Comparison of ENCODE assay signal across 13 mouse cellular contexts in the genomic region with DNA sequence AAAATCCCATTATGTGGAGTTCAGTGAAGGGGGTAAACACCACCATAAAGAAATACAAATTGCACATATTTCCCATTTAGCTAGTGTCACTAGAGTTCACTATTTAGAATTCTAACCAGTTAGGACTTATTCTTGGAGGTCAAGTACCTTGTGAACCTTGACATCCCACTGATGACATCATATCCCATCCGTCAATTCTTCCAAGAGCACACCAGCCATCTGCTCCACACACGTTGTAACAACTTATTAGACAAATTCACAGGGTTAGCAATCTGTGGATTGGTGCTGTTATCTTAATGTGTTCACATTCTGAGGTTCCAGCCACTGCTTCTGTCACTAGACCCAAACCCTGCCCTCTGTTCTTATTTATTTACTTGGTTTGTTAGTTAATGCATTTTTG.
"Had no signal": no experiment of that assay in that cellular context is flagged by ENCODE, and none has a peak within 500 bp of the region (broad histone marks: within the 10 kb centered on the region; RNA-seq: fewer than 3 reads in every experiment).

No protein-coding gene starts in this region.

- H3K27me3 ChIP-seq: limb, embryonic 13.5 days; liver, embryonic 15.5 days; midbrain, embryonic 12.5 days; neural tube, embryonic 12.5 days had no signal

- H3K4me3 ChIP-seq: limb, embryonic 13.5 days; liver, embryonic 15.5 days; midbrain, embryonic 12.5 days; neural tube, embryonic 12.5 days had no signal

- H3K27ac ChIP-seq: limb, embryonic 13.5 days; liver, embryonic 15.5 days; midbrain, embryonic 12.5 days; neural tube, embryonic 12.5 days; stomach, postnatal 0 days had no signal

- ATAC-seq: lung, postnatal 0 days; midbrain, embryonic 16.5 days had no signal

- H3K9me3 ChIP-seq: limb, embryonic 13.5 days; liver, embryonic 15.5 days; midbrain, embryonic 12.5 days; neural tube, embryonic 12.5 days had no signal

- DNase-seq: kidney, adult 9 months; kidney, postnatal 14 days; left cerebral cortex, postnatal 4 days; lung, adult 2 months; lung, postnatal 4 days; thymus, postnatal 4 days had no signal

- H3K9ac ChIP-seq: limb, embryonic 13.5 days; liver, embryonic 15.5 days; midbrain, embryonic 12.5 days; neural tube, embryonic 12.5 days had no signal

- H3K4me1 ChIP-seq: limb, embryonic 13.5 days; liver, embryonic 15.5 days; midbrain, embryonic 12.5 days; neural tube, embryonic 12.5 days had no signal

- H3K4me2 ChIP-seq: limb, embryonic 13.5 days; liver, embryonic 15.5 days; midbrain, embryonic 12.5 days; neural tube, embryonic 12.5 days had no signal

- H3K36me3 ChIP-seq: limb, embryonic 13.5 days; liver, embryonic 15.5 days; midbrain, embryonic 12.5 days; neural tube, embryonic 12.5 days had no signal
